Mouse (Mus musculus) cerebellum, postnatal 4 days (tissue): Measurements from ENCODE around the gene Olfr571.

ENCODE experiments used
- DNase-seq, 2 experiments: peaks; one replicate each; pipeline ENCODE4 v3.0.0; 2022; ENCODE audit warnings: low spot score in 2 of 2, mixed read lengths in 1 of 2

Olfr571 gene

DNA sequence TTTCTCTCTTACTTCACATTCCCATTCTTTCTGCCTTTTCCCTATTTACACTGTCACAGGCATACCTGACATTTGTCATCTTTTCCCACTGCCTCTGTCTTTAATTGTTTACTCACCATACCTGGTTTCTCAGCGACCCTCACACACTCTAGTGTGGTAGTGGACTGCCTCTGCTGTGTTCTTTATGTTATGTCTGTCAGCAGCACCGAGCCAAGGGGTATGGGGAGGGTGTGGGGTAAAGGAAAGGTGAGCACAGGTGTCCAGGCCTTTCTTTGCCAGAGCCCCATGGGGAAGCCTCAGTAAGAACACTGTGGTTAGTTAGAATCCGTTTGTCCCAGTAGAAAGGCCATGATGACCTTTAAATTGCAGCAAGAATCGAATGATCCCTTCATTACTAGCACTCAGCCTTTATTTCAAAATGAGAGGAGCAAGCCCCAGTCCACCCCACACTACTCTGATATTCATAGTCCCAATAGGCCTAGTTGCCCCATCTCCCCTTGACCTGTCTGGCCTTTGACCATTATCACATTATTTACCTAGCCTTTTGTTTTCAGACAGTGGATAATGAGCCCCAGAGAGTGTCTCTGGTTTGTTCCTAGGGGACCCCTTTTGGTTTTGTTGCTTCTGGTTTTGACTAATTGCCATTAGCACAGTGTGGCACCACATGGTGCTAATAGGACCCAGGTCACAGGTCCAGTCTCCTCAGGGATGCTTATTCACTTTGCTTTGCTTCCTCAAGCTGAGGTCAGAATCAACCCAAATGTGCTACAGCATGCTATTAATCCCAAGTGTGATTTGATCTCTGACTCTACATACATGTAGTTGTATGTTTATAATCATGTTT is at the start of gene Olfr571:
Gene Olfr571, minus strand, starts transcription at position 505 of the 844 bp plus-strand sequence.
- no peak for DNase-seq

DNA sequence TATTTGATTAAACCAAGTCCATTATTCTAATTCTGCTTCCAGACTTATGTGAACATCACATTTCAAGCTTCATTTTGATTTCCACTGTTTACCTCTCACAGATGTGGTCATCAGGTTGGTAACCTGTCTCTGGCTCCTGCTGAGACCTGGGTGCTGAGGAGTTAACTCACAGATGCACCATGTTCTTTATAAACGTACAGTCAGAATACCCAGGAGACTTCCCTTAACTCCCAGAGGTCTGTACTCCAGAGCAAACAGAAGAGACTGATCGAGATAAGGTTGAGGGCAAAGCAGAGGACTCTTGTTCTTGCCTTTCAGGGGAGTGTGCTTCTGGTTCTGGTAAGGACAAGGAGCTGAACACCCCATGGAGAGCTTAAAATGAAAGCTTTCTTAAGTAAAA is 45.0 kb upstream of the Olfr571 start, which contains the start of gene Olfr576:
Gene Olfr576, plus strand, starts transcription at position 301 of the 400 bp plus-strand sequence.
- DNase-seq = no peak

DNA sequence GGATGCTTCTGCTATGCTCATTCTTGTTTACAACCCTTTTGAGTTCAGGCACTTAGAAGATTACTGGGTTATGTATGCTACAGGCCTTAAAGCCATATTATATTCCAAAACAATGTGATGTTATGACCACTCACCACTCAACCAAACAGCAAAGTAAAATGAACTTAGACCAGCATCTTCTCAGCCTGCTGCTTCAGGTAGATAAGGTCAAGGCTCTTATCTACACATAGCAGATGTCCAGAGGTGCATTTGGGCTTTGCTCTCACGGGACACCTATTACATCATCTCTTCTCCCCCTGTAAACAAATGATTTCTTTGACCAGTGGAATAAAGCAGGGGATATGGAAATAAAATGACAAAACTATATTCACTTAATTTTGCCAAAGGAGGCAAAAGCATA is 41.3 kb upstream of the Olfr571 start, which contains the start of gene Olfr575:
Gene Olfr575, minus strand, starts transcription at position 183 of the 400 bp plus-strand sequence.
- DNase-seq = no peak

DNA sequence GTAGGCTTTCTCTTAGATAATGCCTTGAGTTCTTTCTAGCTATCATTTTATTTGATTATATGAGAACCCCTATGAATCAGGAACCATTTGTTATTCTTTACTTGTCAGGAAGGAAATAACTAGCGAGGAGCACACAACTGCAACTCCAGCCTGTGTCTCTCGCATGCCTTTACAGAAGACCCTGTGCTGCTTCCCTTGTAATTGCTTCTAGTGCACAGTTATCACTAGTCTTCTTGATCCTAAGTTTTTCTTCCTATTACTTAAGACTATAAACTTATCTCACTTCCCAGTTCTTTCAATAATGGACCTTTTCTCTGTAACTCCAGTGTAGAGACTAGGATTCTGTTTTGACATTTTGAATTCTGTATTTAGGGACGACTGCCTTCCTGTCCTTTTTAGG is 40.8 kb upstream of the Olfr571 start:
- no peak for DNase-seq

DNA sequence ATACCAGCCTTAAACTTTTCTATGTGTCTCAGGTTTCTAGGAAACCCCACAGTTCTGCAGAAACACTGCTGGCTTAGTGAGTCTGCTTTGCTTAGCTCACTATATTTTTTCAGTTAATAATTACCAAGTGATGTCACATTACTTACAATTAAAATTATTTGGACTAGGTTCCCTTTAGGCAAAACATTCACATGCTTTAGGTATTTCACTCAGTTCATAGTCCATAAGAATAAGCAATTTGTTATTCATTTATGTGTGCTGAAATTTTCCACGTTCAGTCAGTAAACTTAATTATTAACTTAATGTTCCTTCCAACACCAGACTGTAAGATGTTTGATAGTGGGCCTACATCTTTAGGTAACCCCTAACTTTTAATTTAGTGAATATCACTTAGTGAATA is 33.4 kb upstream of the Olfr571 start:
- no peak for DNase-seq

DNA sequence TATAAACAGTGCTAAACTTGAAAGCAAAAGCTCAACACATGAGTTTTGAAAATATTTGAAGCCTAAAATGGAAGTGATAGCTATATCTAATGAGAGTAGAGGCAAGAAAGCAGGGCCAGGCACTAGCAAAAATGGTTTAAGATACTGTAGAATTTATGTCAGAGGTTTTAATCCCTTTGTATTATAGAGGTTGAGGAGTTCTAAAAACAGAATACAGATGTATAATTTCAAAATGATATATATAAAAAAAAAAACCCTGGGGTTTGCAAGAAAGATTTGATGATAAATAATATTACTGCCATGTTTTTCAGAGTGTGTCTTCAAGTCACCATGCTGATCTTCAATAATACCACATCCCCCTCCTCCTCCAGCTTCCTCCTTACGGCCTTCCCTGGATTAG is 30.8 kb upstream of the Olfr571 start, which contains the start of gene Olfr574:
Gene Olfr574, plus strand, starts transcription at position 301 of the 400 bp plus-strand sequence.
- DNase-seq = no peak

DNA sequence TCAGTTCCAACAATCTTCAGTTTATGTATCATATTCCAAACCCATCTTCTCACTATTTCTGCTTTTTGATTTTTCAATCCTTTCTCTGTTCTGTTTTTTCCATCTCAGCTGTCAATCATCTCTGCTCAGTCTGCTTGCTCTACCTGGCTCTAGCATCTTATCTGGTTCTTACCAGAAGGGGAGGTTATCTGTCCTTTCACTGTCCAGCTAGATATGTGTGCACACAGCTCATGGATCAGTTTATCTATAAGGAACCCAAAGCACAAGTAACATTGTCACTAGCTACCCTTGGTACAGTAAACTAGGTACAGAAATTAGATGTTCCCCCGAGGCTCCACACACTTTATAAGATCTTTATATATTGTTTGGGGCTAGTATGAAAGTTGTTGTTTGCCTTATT is 26.1 kb upstream of the Olfr571 start:
- no peak for DNase-seq

DNA sequence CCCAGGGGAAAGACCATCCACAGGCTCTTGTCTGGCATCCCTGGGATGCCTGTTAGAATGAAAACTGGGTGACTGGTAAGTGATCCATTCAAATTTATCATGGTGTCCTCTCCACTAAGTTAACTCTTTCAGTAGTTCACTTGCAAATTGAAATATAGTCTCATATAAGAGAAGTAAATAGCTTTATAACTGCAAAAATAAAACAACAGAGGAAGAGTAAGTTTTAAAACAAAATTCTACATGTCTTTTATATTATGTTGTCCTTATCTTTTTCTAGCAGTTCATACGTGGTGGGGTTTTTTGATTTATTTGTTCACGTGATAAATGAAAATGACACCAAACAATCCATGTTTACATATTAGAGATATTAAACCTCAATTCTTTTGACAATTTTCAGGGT is 25.1 kb upstream of the Olfr571 start, which contains the start of gene Olfr573-ps1:
Gene Olfr573-ps1, minus strand, starts transcription at position 101 of the 400 bp plus-strand sequence.
- DNase-seq = no peak

DNA sequence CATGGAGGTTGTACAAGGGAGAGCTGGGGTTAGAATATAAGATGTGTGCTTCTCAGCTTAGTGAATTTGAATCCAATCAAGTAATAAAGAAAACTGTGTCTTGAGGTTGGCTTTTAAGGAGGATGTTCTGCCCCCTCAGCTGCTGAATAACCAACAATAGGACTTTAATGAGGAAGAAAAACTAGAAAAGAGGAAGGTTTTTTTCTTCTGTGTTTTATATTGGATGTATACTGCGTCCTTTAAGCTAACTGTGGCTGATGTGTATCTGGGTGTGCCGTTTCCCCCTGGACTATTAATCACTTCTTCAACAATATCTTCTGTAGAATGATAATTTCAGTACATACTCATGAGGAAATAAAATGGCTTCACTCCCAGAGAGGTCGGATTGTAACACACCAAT is 9.8 kb upstream of the Olfr571 start:
- DNase-seq = no peak

DNA sequence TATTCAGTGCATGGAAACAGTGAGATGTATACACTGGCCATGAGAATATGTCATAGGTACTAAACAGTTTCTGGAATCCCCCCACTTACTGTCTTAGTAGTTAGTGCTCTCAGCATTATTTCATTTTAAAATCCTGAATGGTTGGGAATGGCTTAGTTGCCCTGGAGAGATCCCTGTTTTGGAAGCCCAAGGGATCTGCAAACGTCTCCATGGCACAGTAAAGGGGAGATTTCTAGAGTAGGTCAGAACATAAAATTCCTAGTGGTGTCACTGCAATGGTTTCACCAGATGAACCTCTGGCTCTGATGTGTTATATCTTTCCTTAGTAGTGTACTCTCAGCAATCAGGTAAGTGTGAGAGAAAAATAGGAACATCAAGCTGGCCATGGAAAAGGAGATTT is 6.8 kb upstream of the Olfr571 start, which contains the start of gene Olfr572:
Gene Olfr572, plus strand, starts transcription at position 301 of the 400 bp plus-strand sequence.
- no peak for DNase-seq

DNA sequence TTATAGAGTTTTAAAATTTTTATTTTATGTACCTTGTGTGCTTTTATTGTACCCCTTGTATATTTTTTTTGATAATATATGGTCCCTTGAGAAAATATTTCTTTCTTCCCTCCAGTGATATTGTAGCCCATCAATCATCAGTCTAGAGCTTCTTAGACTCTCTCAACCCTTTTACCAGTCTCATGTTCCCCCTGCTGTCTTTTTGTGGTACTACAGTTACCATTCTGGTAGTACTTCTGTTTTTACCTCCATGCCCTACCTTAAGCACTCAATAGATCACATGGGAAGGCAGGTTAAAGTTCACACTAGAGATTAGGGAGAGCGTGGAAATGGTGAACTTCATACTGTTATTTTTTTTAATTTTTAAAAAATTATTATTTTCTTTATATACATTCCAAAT is 2.3 kb upstream of the Olfr571 start:
- DNase-seq = no peak

DNA sequence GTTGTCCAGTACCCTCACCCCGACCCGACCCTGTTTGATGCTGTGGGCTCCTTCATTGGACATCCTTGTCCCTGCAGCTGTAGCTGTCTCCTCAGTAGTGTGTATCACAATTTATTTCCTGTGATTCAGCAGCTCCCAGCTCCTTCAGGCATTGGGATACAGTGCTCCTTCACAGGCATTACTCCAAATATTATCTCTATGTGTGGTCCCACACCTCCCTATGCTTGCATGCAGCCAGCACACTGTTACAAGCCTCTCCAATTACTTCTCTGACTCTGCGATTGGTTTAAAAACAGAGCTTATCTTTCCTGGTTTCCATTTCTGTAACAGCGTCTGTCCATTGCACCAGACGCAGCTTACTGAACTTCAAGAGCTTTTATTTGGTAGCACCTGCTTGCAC is 931 bp downstream of the Olfr571 start:
- DNase-seq = no peak

DNA sequence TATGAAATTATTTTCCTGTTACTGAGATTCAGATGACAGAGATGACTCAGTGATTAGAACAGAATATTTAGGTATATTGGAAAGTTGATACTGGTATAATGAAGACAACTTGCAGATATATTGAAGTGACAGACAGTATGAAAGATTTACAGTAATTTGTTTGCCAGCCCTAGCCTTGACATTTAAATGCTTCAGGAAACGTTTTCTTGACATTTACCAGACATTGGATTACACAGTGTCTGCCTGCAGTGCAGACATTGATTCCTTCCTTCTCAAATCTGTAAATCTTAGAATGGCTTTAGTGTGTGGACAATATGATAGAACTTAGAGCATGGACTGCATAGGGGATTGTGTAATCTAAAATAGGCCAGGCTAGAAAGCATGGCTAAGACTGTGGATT is 2.1 kb downstream of the Olfr571 start:
- no peak for DNase-seq

DNA sequence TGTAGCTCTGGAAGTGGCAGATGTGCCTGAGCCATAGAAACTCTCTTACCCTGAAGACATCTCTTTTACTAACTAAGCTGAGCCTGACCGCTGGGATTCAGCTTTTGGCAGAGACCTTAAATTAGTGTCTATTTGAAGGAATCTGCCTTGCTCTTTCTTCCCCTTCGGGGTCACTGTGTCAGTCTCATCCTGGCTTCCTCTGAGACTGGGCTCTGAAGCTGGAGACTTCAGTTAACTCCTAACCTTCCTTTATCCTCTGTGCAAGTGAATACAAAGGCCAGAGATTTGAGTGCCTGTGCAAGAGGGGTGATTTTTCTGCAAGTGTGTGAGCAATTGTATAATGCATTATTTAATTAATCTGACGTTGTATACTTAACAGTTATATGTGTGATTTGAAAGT is 26.6 kb downstream of the Olfr571 start, which contains the start of gene Olfr569:
Gene Olfr569, minus strand, starts transcription at position 101 of the 400 bp plus-strand sequence.
- DNase-seq = no peak

DNA sequence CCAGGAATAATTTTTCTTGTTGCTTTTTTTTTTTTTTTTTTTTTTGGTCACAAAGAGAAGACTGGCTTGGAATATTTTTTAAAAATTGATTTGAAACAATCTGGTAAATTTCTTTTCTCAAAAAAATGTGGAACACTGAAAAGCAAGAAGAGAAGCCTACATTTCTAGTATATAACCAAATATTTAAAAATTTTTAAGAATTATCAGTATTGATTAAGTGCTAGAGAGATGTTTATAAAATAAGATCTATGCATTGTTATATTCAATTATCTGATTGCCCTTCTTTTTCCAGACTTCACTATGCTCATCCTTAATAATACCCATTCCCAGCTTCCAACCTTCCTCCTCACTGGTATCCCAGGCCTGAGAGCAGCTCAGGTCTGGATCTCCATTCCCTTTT is 40.5 kb downstream of the Olfr571 start, which contains the start of gene Olfr568:
Gene Olfr568, plus strand, starts transcription at position 301 of the 400 bp plus-strand sequence.
- no peak for DNase-seq

DNA sequence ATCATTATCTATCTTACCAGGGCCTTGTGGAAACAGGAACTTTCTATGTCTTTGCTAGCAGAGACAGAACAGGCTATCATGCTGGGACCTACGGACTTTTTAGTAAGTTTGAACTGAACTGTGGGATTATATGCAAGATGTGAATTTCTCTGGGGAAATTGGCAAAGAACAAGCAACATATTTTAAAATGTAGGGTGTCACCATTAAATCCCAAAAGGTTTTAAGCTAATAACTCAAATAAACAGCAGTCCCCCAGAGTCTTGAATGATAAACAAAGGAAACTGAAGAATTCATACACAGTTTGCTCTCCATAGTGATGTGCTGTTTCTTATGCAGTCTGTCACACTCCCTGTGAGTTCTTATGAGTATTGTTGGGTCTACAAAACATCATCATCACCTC is 58.7 kb downstream of the Olfr571 start, which contains the start of gene Olfr566:
Gene Olfr566, minus strand, starts transcription at position 101 of the 400 bp plus-strand sequence.
- no peak for DNase-seq

DNA sequence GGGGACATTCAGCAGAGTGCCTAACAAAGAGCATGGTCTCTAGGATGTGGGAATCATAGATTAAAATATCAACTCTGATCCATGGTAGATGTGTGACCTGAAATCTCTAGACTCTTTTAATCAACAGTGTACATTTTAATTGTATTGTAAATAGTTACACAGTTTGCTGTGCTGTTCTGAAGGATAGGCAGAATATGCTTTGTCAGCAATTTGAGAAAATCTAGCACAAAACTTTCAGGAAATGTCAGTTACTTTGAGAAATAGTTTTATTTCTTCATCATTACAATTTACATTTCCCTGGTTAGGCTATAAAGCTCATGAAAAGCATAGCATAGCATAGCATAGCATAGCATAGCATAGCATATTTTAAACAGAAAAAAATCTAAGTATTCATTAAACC is 61.5 kb downstream of the Olfr571 start:
- DNase-seq = no peak
